Mouse (Mus musculus): ENCODE results near the gene Pomt2. TPM values are rescaled to one million over a fixed set of nuclear protein-coding genes. Genes with fewer than 3 reads are reported as not detected.

Pomt2 gene
- polyA plus RNA-seq, 1 experiment from 2014 or later, result 10.5 TPM

DNA sequence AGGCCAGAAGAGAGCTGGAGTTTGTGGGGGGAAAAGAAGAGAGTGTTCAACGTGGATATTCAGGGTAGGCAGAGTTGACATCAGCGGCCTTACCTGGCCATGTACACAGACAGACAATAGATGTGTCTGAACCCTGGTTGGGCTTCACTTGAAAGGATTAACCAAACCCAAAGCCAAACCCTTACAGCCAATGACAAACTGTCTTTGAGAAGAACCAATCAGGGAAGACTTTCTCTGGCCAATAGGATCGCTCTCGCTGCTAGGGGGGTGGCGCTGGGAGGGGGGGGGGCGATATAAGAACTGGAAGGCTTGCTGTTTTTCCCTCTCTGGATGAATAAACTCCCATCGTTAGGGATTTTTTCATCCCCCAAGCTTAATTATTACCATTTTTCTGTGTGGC is 60.5 kb downstream of the Pomt2 start:
- no peaks in the 10 kb centered on the region for H3K36me3 ChIP-seq (ENCODE audit: poor library complexity, severe bottlenecking)
- no peaks in the 10 kb centered on the region for H3K4me1 ChIP-seq
- H3K4me3 ChIP-seq, result no peak overlapping the region
- H3K9me3 ChIP-seq (replicated peaks), result no peaks in the 10 kb centered on the region
- no peak overlapping the region for H3K9ac ChIP-seq
- no peak for ATAC-seq
- 57% methylated on average over 7 of the region's 7 CpGs for whole genome bisulfite sequencing
- no peak overlapping the region for H3K27ac ChIP-seq
- no peaks in the 10 kb centered on the region for H3K27me3 ChIP-seq
- H3K4me2 ChIP-seq, result no peak overlapping the region

DNA sequence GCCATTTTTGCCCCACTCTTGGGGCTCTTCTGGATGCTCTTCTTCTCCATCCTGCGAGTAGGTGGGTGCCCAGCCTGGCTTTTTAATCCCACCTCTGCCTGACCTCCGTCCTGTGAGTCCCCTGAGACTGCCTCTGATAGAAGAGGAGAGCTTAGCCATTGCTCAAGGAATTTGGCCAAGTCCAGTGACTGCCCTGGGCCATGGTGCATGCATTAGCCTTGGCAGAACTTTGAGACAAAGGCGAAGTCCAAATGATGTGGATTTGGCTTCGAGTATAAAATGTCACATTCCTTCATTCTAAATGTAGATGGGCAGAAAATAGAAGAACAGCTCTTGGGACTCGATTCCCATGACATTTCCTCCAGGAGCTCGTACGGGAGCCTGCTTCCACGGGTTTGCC is 65.0 kb downstream of the Pomt2 start:
- Histone ChIP-seq H3K27ac (no peak overlapping the region), H3K9me3 (replicated peaks) (no peaks in the 10 kb centered on the region), H3K27me3 (no peaks in the 10 kb centered on the region), H3K4me1 (no peaks in the 10 kb centered on the region), H3K4me3 (no peak overlapping the region), H3K9ac (no peak overlapping the region), H3K4me2 (no peak overlapping the region), H3K36me3 (ENCODE audit: poor library complexity, severe bottlenecking) (no peaks in the 10 kb centered on the region)
- WGBS, result 83% methylated on average over 8 of the region's 8 CpGs
- no peak for ATAC-seq

DNA sequence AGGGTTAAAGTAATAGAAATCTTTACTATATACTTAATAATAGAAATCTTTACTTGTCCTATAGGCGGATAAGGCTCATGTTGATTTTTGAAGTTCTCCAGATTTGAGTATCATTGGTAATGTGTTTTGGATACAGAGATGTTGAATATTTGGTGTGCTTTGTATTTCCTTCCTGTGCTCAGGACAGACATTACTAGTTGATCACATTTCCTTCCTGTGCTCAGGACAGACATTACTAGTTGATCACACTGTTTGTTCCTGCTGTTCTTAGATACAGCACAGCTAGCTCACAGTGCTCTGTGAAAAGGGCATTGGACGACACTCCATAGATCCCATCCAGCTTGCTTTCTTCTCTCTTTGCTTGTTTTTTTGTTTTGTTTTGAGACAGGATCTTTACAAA is 71.2 kb downstream of the Pomt2 start:
- Histone ChIP-seq H3K27me3 (no peaks in the 10 kb centered on the region), H3K4me1 (no peaks in the 10 kb centered on the region), H3K27ac (no peak overlapping the region), H3K9ac (no peak overlapping the region), H3K4me2 (no peak overlapping the region), H3K4me3 (no peak overlapping the region), H3K9me3 (replicated peaks) (no peaks in the 10 kb centered on the region), H3K36me3 (ENCODE audit: poor library complexity, severe bottlenecking) (no peaks in the 10 kb centered on the region)
- WGBS, result 85% methylated on average over 2 of the region's 2 CpGs
- no peak for ATAC-seq

- no peaks in the 10 kb centered on the region for H3K4me1 ChIP-seq
- H3K36me3 ChIP-seq (ENCODE audit: poor library complexity, severe bottlenecking), result no peaks in the 10 kb centered on the region
- 75% methylated on average over 5 of the region's 5 CpGs for WGBS
- H3K27ac ChIP-seq, result no peak overlapping the region
- no peak overlapping the region for H3K4me3 ChIP-seq
- H3K27me3 ChIP-seq, result no peaks in the 10 kb centered on the region
- no peaks in the 10 kb centered on the region for H3K9me3 ChIP-seq (replicated peaks)
- no peak overlapping the region for H3K4me2 ChIP-seq
- no peak overlapping the region for H3K9ac ChIP-seq
- ATAC-seq, result no peak
Measured at GRCm38 (mm10) chr12:87070520-87070919, 77.2 kb downstream of the Pomt2 start.

- no peak overlapping the region for H3K4me3 ChIP-seq
- no peak overlapping the region for H3K4me2 ChIP-seq
- no peak overlapping the region for H3K9ac ChIP-seq
- no peak overlapping the region for H3K27ac ChIP-seq
- no peak for ATAC-seq
- no peaks in the 10 kb centered on the region for H3K27me3 ChIP-seq
- H3K36me3 ChIP-seq (ENCODE audit: poor library complexity, severe bottlenecking), result no peaks in the 10 kb centered on the region
- WGBS, result 77% methylated on average over 5 of the region's 5 CpGs
- no peaks in the 10 kb centered on the region for H3K9me3 ChIP-seq (replicated peaks)
- no peaks in the 10 kb centered on the region for H3K4me1 ChIP-seq
Measured at GRCm38 (mm10) chr12:87066429-87066828, 81.3 kb downstream of the Pomt2 start.

DNA sequence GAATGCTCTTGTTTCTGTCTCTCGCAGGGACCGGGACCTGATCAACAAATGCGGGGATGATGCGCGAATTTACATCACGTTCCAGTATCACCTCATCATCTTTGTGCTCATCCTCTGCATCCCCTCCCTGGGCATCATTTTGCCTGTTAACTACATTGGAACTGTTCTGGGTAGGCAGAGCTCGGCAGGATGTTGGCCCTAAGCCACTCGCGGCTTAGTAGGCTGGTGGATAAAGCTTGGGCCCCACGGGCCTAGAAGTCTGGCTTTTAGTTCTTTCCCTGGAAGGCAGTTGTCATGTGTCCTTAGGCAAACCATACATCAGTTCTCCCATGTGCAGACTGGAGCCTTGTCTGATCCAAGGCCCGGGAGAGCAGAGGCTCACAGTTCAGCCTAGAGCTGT is 82.3 kb downstream of the Pomt2 start:
- Histone ChIP-seq H3K27ac (no peak overlapping the region), H3K36me3 (ENCODE audit: poor library complexity, severe bottlenecking) (no peaks in the 10 kb centered on the region), H3K9ac (no peak overlapping the region), H3K27me3 (no peaks in the 10 kb centered on the region), H3K9me3 (replicated peaks) (no peaks in the 10 kb centered on the region), H3K4me1 (no peaks in the 10 kb centered on the region), H3K4me3 (no peak overlapping the region), H3K4me2 (no peak overlapping the region)
- ATAC-seq, result no peak
- WGBS, result 87% methylated on average over 11 of the region's 11 CpGs

DNA sequence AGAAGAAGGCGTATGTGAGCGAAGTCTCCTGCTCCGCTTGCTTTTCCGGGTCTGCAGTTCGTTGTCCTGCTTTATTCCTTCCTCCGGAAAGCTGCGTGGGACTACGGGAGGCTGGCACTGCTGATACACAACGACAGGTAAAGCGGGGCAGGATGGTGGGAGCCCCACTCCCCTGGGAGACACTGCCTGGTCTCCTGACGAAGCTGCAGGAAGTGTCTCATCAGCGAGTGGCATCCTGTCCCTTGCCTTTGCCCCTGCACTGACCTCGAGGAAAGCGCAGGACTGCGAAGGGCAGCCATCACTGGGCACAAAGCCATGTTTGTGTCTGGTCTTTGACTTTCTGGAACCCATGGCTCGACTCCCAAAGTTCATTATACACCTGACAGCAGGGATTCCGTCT is 90.7 kb downstream of the Pomt2 start:
- no peaks in the 10 kb centered on the region for H3K36me3 ChIP-seq (ENCODE audit: poor library complexity, severe bottlenecking)
- 66% methylated on average over 17 of the region's 17 CpGs for WGBS
- H3K4me1 ChIP-seq, result no peaks in the 10 kb centered on the region
- H3K9me3 ChIP-seq (replicated peaks), result no peaks in the 10 kb centered on the region
- ATAC-seq, result no peak
- H3K9ac ChIP-seq, result no peak overlapping the region
- no peak overlapping the region for H3K27ac ChIP-seq
- H3K27me3 ChIP-seq, result peaks cover 32% of the 10 kb centered on the region
- H3K4me3 ChIP-seq, result no peak overlapping the region
- H3K4me2 ChIP-seq, result no peak overlapping the region

Other genes with a start within 250 kb of the Pomt2 start
- 46.1 and 53.1 TPM in 2 replicates for gene Cipc, start 200.9 kb downstream of the Pomt2 start, polyA plus RNA-seq (2015; fragmentation: Nextera tagmentation; extraction: Ambion mirVana)
- 2.3 and 2.7 TPM in 2 replicates for gene Zdhhc22, start 157.5 kb downstream of the Pomt2 start, polyA plus RNA-seq (2015; fragmentation: Nextera tagmentation; extraction: Ambion mirVana)
- 1.6 and 2.2 TPM in 2 replicates for gene Tmem63c, start 126.6 kb downstream of the Pomt2 start, polyA plus RNA-seq (2015; fragmentation: Nextera tagmentation; extraction: Ambion mirVana)
- gene Ngb, start 45.4 kb downstream of the Pomt2 start, polyA plus RNA-seq (2015; fragmentation: Nextera tagmentation; extraction: Ambion mirVana), result 0.66 and 1.0 TPM in 2 replicates
- 27.2 and 29.5 TPM in 2 replicates for gene Gstz1, start 803 bp downstream of the Pomt2 start, polyA plus RNA-seq (2015; fragmentation: Nextera tagmentation; extraction: Ambion mirVana)
- gene Samd15, start 51.8 kb upstream of the Pomt2 start, polyA plus RNA-seq (2015; fragmentation: Nextera tagmentation; extraction: Ambion mirVana), result 1.3 and 2.5 TPM in 2 replicates
- 2.6 and 3.5 TPM in 2 replicates for gene Tmed8, start 52.5 kb upstream of the Pomt2 start, polyA plus RNA-seq (2015; fragmentation: Nextera tagmentation; extraction: Ambion mirVana)
- gene Noxred1, start 90.8 kb upstream of the Pomt2 start, polyA plus RNA-seq (2015; fragmentation: Nextera tagmentation; extraction: Ambion mirVana), result 1.5 and 1.6 TPM in 2 replicates
- gene Vipas39, start 118.3 kb upstream of the Pomt2 start, polyA plus RNA-seq (2015; fragmentation: Nextera tagmentation; extraction: Ambion mirVana), result 68.8 and 73.3 TPM in 2 replicates
- gene Ahsa1, start 118.5 kb upstream of the Pomt2 start, polyA plus RNA-seq (2015; fragmentation: Nextera tagmentation; extraction: Ambion mirVana), result 216 and 228 TPM in 2 replicates
- gene Ism2, start 151.7 kb upstream of the Pomt2 start, polyA plus RNA-seq (2015; fragmentation: Nextera tagmentation; extraction: Ambion mirVana), result 1.5 and 2.6 TPM in 2 replicates
- gene Sptlc2, start 240.4 kb upstream of the Pomt2 start, polyA plus RNA-seq (2015; fragmentation: Nextera tagmentation; extraction: Ambion mirVana), result 50.1 and 50.6 TPM in 2 replicates